Mouse (Mus musculus) yolk sac, embryonic 10.5 days (tissue): ENCODE data around the gene Fcgrt.

Source experiments
- DNase-seq: peaks from one replicate; pipeline ENCODE4 v3.0.0-alpha.2; 2017; ENCODE audit warnings: low spot score

Gene Fcgrt

GRCm38 (mm10) chr7:45053931-45054510 lies 49.6 kb downstream of the Fcgrt start:
- DNase-seq, result peak; percentile 100

GRCm38 (mm10) chr7:45053117-45053930 lies 50.3 kb downstream of the Fcgrt start:
- peak; percentile 92 for DNase-seq

DNA sequence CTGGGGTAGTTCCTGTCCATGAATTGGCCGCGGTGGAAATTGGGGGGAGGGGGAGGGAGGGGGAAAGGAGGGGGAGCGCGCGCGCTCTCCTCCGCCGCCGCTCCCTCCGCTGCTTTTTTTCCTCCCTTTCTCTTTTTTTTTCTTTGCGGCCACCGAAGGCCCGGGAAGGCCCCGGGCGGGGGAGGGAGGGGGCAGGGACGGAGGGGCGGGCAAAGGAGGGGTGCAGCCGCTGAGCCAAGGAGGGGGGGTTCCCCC lies 50.9 kb downstream of the Fcgrt start, which contains the start of gene Prr12:
TSS of gene Prr12 (minus strand) at position 20 of the 255 bp plus-strand sequence.
- DNase-seq, result no peak

GRCm38 (mm10) chr7:45052181-45052861 lies 51.3 kb downstream of the Fcgrt start:
- DNase-seq, result no peak

GRCm38 (mm10) chr7:45051601-45051974 lies 52.1 kb downstream of the Fcgrt start:
- DNase-seq, result no peak

- peak; percentile 83 for DNase-seq
Measured at GRCm38 (mm10) chr7:45050945-45051600, 52.6 kb downstream of the Fcgrt start.

DNA sequence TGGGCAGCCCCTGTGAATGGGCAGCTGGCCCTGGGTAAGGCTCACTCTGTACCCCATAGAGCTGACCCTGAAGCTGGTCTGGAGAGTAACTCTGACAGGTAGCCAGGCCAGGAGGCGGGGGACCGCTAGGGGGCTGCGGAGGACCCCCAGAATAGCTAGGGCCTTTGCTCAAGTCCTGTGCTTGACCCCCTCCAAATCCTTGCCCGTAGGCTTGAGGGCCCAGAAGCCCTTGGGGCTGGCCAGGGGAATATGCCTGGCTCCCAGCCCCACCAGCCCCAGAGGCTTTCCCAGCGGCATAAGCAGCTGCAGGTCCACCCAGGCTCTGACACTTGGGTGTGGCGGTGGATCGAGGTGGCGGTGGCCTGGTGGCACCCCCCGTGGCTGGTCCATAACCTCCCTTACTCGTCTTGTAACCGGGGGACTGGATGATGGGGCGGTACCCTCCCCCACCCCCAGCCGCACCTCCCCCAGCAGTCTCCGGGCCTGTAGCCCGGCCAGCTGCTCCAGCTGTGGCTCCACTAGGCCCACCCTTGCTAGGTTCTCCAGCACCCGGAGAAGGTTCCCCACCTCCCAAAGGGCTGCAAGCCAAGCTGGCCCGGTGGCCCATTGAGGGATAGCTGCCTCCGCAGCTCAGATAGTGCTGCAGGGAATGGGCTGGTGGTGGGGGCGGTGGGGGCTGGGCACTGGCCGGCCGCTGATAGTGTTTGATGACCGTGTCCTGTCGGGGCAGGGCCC lies 54.6 kb downstream of the Fcgrt start:
- no peak for DNase-seq

GRCm38 (mm10) chr7:45048001-45048890 lies 55.4 kb downstream of the Fcgrt start:
- DNase-seq, result no peak

DNA sequence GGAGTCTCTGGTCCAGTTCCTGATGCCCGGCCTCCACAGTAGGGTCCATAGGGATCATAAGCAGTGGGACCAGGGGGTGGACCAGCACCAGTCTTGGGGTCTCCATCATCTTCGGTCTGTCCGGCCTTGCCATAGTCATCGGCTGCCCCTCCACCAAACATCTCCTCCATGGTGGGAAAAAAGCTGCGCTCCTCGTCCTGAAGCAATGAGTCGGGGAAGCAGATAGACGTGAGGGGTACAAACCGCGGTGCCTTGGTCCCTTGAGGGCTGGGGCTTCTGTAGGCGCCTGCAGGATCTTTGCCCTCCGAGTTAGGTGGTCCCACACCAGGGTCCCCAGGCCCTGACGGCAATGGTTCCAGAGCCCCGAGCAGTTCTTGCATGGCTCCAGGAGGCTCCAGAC lies 56.2 kb downstream of the Fcgrt start:
- DNase-seq, result no peak

DNA sequence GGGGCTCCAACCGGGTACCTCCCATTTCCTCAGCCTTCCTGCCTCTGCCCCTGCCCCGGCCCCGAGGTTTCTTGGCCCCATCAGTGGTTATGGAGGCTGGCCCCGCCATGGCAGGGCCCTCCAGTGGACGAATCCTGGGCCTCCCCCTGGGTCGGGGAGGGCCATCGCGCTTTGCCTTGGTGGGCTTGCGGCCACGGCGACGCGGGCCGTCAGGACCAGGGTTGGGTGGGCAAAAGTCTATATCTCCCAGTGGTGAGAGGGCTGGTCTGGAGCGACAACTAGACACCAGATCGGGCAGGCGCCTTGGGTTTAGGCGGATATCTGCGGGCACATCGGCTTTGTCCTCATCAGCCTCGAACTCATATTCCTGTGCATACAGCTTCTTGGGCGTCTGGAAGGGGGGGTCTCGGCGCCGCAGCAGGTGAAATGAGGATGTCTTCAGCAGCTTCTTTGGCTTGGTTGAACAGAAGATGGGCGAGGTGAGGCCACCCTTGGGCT lies 56.7 kb downstream of the Fcgrt start:
- no peak for DNase-seq

GRCm38 (mm10) chr7:45045741-45046140 lies 57.9 kb downstream of the Fcgrt start:
- no peak for DNase-seq

DNA sequence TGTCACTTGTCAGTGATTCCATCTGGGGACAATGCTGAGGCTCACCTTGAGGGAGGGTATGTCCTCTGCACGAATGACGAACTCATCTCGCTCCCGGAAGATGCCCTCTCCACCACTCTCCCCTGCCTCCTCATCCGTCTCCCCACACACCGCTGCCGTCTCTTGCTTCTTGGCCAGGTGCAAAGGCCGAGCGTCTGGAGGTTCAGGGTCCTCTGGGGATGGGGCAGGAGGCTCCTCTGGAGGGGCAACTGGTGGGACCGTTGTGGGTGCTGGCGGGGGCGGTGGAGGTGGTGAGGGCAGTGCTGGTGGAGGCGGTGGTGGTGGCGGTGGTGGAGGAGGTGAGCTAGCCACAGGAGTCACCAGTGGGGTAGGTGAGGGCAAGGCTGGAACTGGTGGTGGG lies 60.3 kb downstream of the Fcgrt start:
- no peak for DNase-seq
